Mouse (Mus musculus) bone marrow, adult 2 months (tissue): ENCODE measurements around the gene Nfx1. TPM values are rescaled to one million over a fixed set of nuclear protein-coding genes. Genes with fewer than 3 reads are reported as not detected.

Experiments used
- H3K27ac ChIP-seq: fragments of 200-500 bp; 2 replicates; pipeline ENCODE4 v1.5.1; 2012; ENCODE audit warnings: low read depth, mild to moderate bottlenecking, control low read depth, inconsistent platforms, low read length; ENCODE audit not compliant: control insufficient read depth, poor library complexity, insufficient read depth
- H3K4me1 ChIP-seq: fragments of 200-500 bp; 2 replicates; pipeline ENCODE4 v1.6.1; 2011; ENCODE audit warnings: low read length; ENCODE audit not compliant: control insufficient read depth, insufficient read depth
- H3K4me3 ChIP-seq: fragments of 200-500 bp; replicated peaks from 2 replicates; pipeline ENCODE3; 2011; ENCODE audit warnings: mild to moderate bottlenecking, low read depth, low read length, control low read depth; ENCODE audit not compliant: control insufficient read depth
- CTCF ChIP-seq: fragments of 200-500 bp; IDR thresholded peaks from 2 replicates; pipeline ENCODE4 v1.5.1; 2011; ENCODE audit warnings: low read length, control low read depth; ENCODE audit not compliant: control insufficient read depth, insufficient read depth
- POLR2A ChIP-seq: fragments of 200-500 bp; IDR thresholded peaks from 2 replicates; pipeline ENCODE4 v1.6.1; 2011; ENCODE audit warnings: low read depth, mild to moderate bottlenecking, control low read depth, low read length, borderline replicate concordance; ENCODE audit not compliant: control insufficient read depth
- WGBS: fragments of 180-500 bp; shearing (Covaris S2); methylation state at CpG from one replicate; pipeline ENCODE4 v1.1.7; 2018; 5-methylcytosine and 5-hydroxymethylcytosine counted together
- polyA plus RNA-seq: library from polyadenylated mRNA; stranded (reverse); fragments of >200 nt; gene quantifications from 2 replicates; pipeline ENCODE4 v1.2.4, GENCODE M21; 2011; ENCODE audit warnings: low replicate concordance; ENCODE audit not compliant: missing spikeins, insufficient read depth, insufficient read length

Nfx1 gene
- polyA plus RNA-seq, 1 experiment: 46.1 TPM

DNA sequence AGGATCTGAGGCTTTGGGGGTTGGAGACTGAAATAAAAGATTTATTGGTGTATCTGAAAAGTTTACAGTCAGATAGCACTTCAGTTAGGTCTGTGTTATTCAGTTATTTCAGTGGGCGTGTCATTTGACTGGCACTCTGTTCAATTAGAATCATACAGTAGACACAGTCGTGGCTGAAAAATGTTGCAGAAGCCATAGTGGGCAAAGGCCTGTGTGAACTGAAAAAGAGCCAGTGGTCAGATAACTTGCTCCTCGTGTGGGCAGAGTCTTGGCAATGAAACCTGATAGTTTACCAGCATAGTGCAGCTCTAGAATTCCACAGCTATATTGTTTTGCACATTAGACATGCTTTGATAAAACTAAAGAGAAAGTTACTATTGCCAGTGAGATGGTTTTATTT is 11.8 kb downstream of the Nfx1 start:
- H3K4me1 ChIP-seq: no peaks in the 10 kb centered on the region
- H3K27ac ChIP-seq: no peak overlapping the region
- 66% methylated on average over 3 of the region's 3 CpGs for WGBS
- no peak overlapping the region for H3K4me3 ChIP-seq
- TF ChIP-seq POLR2A (no peak), CTCF (no peak)

DNA sequence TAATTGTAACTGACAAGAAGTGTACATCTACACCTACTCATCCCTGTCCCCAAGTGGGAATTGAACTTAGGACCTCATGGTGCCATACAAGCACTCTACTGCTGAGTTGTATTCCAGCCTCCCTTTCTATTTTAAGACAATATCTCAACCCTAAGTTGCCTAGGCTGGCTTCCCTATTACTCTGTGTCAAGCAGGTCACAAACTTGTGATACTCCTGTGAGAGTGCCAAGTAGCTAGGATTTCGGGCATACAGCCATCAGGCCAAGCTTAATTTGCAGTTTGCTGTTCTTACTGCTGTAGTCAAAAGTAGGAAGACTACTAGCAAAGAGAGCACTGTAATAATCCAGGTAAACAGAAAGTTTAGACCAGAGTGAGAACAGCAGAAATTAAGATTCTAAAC is 13.0 kb downstream of the Nfx1 start:
- Histone ChIP-seq H3K4me1 (no peaks in the 10 kb centered on the region), H3K4me3 (no peak overlapping the region), H3K27ac (no peak overlapping the region)
- 88% methylated on average over 1 of the region's 1 CpGs for WGBS
- TF ChIP-seq POLR2A (no peak), CTCF (no peak)

- Histone ChIP-seq H3K4me1 (no peaks in the 10 kb centered on the region), H3K27ac (no peak overlapping the region), H3K4me3 (no peak overlapping the region)
- WGBS: 93% methylated on average over 6 of the region's 6 CpGs
- TF ChIP-seq CTCF (no peak), POLR2A (no peak)
Observed at GRCm38 (mm10) chr4:40989633-40990032, 18.9 kb downstream of the Nfx1 start.

DNA sequence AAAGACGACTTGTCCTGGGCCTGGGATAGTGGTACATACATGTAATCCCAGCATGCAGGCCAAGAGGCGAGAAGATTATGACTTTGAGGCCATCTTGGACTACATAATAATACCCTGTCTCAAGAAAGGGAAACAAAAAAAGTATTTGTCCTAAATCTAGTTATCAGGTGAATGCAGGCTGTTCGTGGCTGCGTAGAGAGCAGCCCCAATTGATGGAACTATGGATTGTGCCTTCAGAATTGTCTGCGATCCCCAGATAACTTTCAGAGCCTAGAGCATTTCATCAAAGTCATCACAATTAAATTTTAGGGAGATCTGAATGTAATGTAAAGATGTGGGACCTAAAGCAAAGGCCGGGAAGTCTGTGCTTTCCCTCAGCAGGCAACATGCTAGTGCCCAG is 25.6 kb downstream of the Nfx1 start:
- no peak for TF ChIP-seq CTCF
- TF ChIP-seq POLR2A: no peak
- Histone ChIP-seq H3K4me1 (no peaks in the 10 kb centered on the region), H3K27ac (no peak overlapping the region), H3K4me3 (no peak overlapping the region)
- 79% methylated on average over 6 of the region's 6 CpGs for WGBS

- H3K4me1 ChIP-seq: no peaks in the 10 kb centered on the region
- no peak overlapping the region for H3K27ac ChIP-seq
- no peak for TF ChIP-seq CTCF
- no peak overlapping the region for H3K4me3 ChIP-seq
- WGBS: 71% methylated on average over 4 of the region's 4 CpGs
Observed at GRCm38 (mm10) chr4:40997916-40998315, 27.2 kb downstream of the Nfx1 start.

GRCm38 (mm10) chr4:41000271-41000670 is 29.6 kb downstream of the Nfx1 start:
- no peaks in the 10 kb centered on the region for H3K4me1 ChIP-seq
- 92% methylated on average over 1 of the region's 1 CpGs for WGBS
- H3K27ac ChIP-seq: no peak overlapping the region
- H3K4me3 ChIP-seq: no peak overlapping the region
- TF ChIP-seq CTCF: no peak
- TF ChIP-seq POLR2A: no peak

GRCm38 (mm10) chr4:41000842-41001639 is 30.3 kb downstream of the Nfx1 start:
- Histone ChIP-seq H3K4me1 (no peaks in the 10 kb centered on the region), H3K27ac (no peak overlapping the region), H3K4me3 (no peak overlapping the region)
- TF ChIP-seq POLR2A: no peak
- TF ChIP-seq CTCF: no peak
- 89% methylated on average over 9 of the region's 9 CpGs for WGBS

GRCm38 (mm10) chr4:41013351-41013750 is 42.6 kb downstream of the Nfx1 start:
- no peak for TF ChIP-seq CTCF
- TF ChIP-seq POLR2A: no peak
- WGBS: 62% methylated on average over 3 of the region's 3 CpGs
- Histone ChIP-seq H3K4me3 (no peak overlapping the region), H3K4me1 (no peaks in the 10 kb centered on the region; the same call in 1 of the 2 replicates), H3K27ac (no peak overlapping the region)

DNA sequence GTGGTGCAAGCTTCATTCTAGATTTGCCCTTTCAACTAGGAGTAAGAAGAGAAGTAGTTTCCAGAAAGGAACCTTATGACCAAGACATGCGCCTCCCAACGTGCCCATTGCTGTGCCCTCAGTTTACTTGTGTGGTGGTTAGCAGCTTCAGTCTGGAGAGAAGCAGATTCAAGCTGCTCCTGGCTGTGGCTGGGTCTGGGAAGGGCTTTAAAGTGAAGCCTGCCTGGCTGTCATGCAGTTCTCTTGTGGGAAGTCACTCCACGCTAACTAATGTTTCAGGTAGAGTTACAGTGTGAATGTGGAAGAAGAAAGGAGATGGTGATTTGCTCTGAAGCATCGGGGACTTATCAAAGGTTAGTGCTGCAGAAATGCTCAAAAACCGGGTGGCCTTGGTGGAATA is 45.1 kb downstream of the Nfx1 start:
- TF ChIP-seq CTCF (no peak), POLR2A (no peak)
- Histone ChIP-seq H3K27ac (no peak overlapping the region), H3K4me1 (no peaks in the 10 kb centered on the region; the same call in 1 of the 2 replicates), H3K4me3 (no peak overlapping the region)
- 93% methylated on average over 5 of the region's 5 CpGs for WGBS
